Mouse (Mus musculus): Measurements from ENCODE around the gene Aadat. TPM values are rescaled to one million over a fixed set of nuclear protein-coding genes. Genes with fewer than 3 reads are reported as not detected.
"Not testable (repeated sequence)": the region's sequence is repeated elsewhere in the genome, so short reads cannot be mapped to it uniquely, and the experiment has no call there.

Aadat gene
- polyA plus RNA-seq, 1 experiment from 2014 or later = 1.0 TPM

DNA sequence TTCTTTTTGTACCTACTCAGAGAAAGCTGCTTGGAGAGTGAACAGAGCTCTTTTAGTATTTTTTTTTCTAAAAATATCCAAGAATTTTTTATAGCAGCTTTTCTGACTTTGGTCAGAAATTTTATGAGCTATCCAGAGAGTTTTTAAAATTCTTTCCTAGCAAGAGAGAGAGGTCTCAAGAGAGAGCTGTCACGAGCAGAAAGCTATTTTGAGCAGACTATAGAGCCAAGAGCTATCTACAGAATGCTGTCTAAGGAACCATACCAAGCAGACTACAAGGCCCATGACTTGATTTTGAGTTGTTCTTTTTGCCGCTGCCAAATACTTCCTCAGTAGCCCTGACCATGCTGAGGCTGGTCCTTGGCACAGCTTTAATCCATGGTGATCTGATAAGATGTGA, 77.6 kb downstream of the Aadat start:
- H3K9me3 ChIP-seq = no peaks in the 10 kb centered on the region
- H3K4me2 ChIP-seq (replicated peaks) = no peak overlapping the region
- H3K27me3 ChIP-seq = no peaks in the 10 kb centered on the region
- H3K36me3 ChIP-seq = no peaks in the 10 kb centered on the region
- peak; percentile 71; the same call in 1 of the 2 replicates for ATAC-seq (ENCODE audit: low FRiP score, low read depth)
- no peak overlapping the region for H3K4me3 ChIP-seq
- WGBS = 43% methylated on average over 2 of the region's 2 CpGs
- H3K27ac ChIP-seq = 0 out of 2 replicates have a peak overlapping the region, but pooled peaks have one; percentile 28
- 0 out of 2 replicates have a peak, but pooled peaks cover 5% of the 10 kb centered on the region for H3K4me1 ChIP-seq
- H3K9ac ChIP-seq = no peak overlapping the region

DNA sequence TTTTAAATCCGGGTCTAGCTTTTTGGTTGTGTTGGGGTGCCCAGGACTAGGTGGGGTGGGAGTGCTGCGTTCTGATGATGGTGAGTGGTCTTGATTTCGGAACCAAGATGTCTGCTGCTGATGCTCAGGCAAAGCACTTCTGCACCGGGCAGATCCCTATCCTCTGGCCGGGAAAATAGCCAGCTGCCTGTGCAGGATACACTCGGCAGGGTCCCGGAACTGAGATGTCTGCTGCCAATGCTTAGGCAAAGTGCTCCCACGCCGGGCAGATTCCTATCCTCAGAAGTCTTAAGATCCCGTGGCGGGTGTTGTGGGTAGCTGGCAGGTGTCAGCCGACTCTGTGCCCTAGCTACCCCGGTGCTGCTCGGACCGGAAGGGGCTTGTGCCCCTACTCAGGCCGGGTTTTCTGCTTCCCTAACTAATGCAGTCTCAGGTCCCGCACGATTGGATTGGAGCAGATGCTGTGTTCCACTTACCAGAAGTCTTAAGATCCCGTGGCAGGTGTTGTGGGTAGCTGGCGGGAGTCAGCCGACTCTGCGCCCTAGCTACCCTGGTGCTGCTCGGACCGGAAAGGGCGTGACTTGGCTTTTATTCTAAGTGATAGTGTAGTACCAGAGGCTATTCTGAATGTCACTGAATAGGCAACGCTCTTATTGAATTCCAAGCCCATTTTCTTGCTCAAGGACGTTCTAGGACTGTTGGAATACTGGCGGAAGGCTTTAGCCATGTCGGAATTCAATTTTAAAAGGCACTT, 85.8 kb downstream of the Aadat start:
- H3K4me3 ChIP-seq = not testable (repeated sequence)
- 88% methylated on average over 29 of the region's 29 CpGs for WGBS

DNA sequence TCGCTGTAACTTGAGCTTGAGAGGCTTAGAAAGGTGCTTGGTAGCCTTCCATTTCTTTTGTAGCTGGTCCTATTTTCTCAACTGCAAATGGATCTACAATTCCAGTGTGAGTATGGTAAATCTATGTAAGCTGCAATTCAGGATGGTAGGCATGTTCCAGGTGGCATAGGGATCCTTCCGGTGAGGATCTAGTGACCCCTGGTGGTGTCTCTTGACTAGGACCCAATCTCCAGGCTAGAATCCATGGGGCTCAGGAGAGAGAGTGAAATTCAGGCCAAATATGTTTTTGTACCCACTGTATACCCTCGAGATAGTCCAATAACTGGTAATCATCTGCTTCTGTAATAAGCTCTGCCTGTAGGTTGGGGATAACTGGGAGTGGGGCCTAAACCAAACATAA, 89.0 kb downstream of the Aadat start:
- Histone ChIP-seq H3K9ac (no peak overlapping the region), H3K4me3 (no peak overlapping the region), H3K27me3 (no peaks in the 10 kb centered on the region), H3K4me1 (no peaks in the 10 kb centered on the region), H3K4me2 (replicated peaks) (no peak overlapping the region), H3K36me3 (no peaks in the 10 kb centered on the region), H3K9me3 (no peaks in the 10 kb centered on the region), H3K27ac (no peak overlapping the region)
- WGBS = 66% methylated on average over 3 of the region's 3 CpGs
- no peak for ATAC-seq (ENCODE audit: low FRiP score, low read depth)

More for the DNA sequence above, 85.8 kb downstream of the Aadat start:
- not testable (repeated sequence) for H3K4me2 ChIP-seq (replicated peaks); H3K9me3 ChIP-seq; H3K27ac ChIP-seq; H3K36me3 ChIP-seq; H3K4me1 ChIP-seq; H3K9ac ChIP-seq; H3K27me3 ChIP-seq; ATAC-seq (ENCODE audit: low FRiP score, low read depth)

Other genes starting within 250 kb of the Aadat start
- gene Gm10283, start 2.7 kb upstream of the Aadat start, polyA plus RNA-seq (2015; fragmentation: Nextera tagmentation; extraction: Ambion mirVana) = not detected in 2 replicates
- gene Mfap3l, start 126.9 kb downstream of the Aadat start, polyA plus RNA-seq (2015; fragmentation: Nextera tagmentation; extraction: Ambion mirVana) = 2.9 and 3.3 TPM in 2 replicates

Measured in limb, embryonic 13.5 days (tissue).